Mouse (Mus musculus) ES-E14 (cell line): Measurements from ENCODE around the gene Crb3.

Experiments
- HCFC1 ChIP-seq: IDR thresholded peaks from 2 replicates; pipeline ENCODE4 v1.6.1; 2012; ENCODE audit warnings: low read length, inconsistent platforms, borderline replicate concordance; ENCODE audit not compliant: insufficient read depth
- MAFK ChIP-seq: IDR thresholded peaks from 2 replicates; pipeline ENCODE4 v1.6.1; 2014; ENCODE audit warnings: mild to moderate bottlenecking, low read depth, low read length, inconsistent platforms; ENCODE audit not compliant: insufficient read depth
- ZC3H11A ChIP-seq: IDR thresholded peaks from 2 replicates; pipeline ENCODE4 v1.6.1; 2012; ENCODE audit warnings: low read depth, mild to moderate bottlenecking, inconsistent platforms, low read length, borderline replicate concordance
- ZNF384 ChIP-seq: IDR thresholded peaks from 2 replicates; pipeline ENCODE4 v1.6.1; 2012; ENCODE audit warnings: low read depth, low read length, inconsistent platforms

- TF ChIP-seq ZC3H11A (no peak), MAFK (no peak), HCFC1 (no peak), ZNF384 (no peak)
Measured at GRCm38 (mm10) chr17:57047406-57047805, 11.5 kb upstream of the Crb3 start.
